Mouse (Mus musculus) mouse embryonic stem cell (cell line): ENCODE data around the gene Brk1.

Experiments used
- in situ Hi-C, 2 experiments: fragments of 300-500 bp; cut with MboI; formaldehyde crosslinking; loops; 1 replicate in 1 of 2; 3 replicates in 1 of 2; pipeline ENCODE4 v1.14.3; 2019 to 2020; ENCODE audit warnings: low sequenced_read_pairs in 2 of 2, low pct_unique_long_range_greater_than_20kb in 1 of 2, mixed read lengths in 1 of 2; ENCODE audit not compliant: unreplicated experiment in 1 of 2

Brk1 gene

GRCm38 (mm10) chr6:113604432-113605223 is at the start of gene Brk1:
Gene Brk1 (plus strand): TSS chr6:113604772.
- in situ Hi-C loops: no loop called here

- in situ Hi-C loops: no loop called here
These were observed 44.8 kb upstream of the Brk1 start for GRCm38 (mm10) chr6:113559736-113560135.

- in situ Hi-C loops: no loop called here
These were observed 40.0 kb upstream of the Brk1 start for GRCm38 (mm10) chr6:113564557-113564956.

- in situ Hi-C loops: no loop called here
These were observed 28.5 kb upstream of the Brk1 start for GRCm38 (mm10) chr6:113576044-113576443.

GRCm38 (mm10) chr6:113579306-113579705 is 25.3 kb upstream of the Brk1 start:
- in situ Hi-C loops: no loop called here

GRCm38 (mm10) chr6:113583023-113583422 is 21.5 kb upstream of the Brk1 start:
- in situ Hi-C loops: no loop called here

- in situ Hi-C loops: no loop called here
These were observed 19.5 kb upstream of the Brk1 start for GRCm38 (mm10) chr6:113585065-113585464.

GRCm38 (mm10) chr6:113586466-113587183 is 17.9 kb upstream of the Brk1 start:
- in situ Hi-C loops: no loop called here

- in situ Hi-C loops: no loop called here
These were observed 11.9 kb upstream of the Brk1 start for GRCm38 (mm10) chr6:113592637-113593036.

- in situ Hi-C loops: no loop called here
These were observed 6.6 kb upstream of the Brk1 start for GRCm38 (mm10) chr6:113597945-113598344.

GRCm38 (mm10) chr6:113599833-113600232 is 4.7 kb upstream of the Brk1 start:
- in situ Hi-C loops: no loop called here

GRCm38 (mm10) chr6:113600543-113601139 is 3.9 kb upstream of the Brk1 start, which contains the start of gene Fancd2os:
Gene Fancd2os (minus strand): TSS chr6:113600715.
- in situ Hi-C loops: no loop called here

- in situ Hi-C loops: no loop called here
These were observed 1.8 kb upstream of the Brk1 start for GRCm38 (mm10) chr6:113602821-113603220.

- in situ Hi-C loops: no loop called here
These were observed 579 bp upstream of the Brk1 start for GRCm38 (mm10) chr6:113603993-113604392.

- in situ Hi-C loops: no loop called here
These were observed 613 bp downstream of the Brk1 start for GRCm38 (mm10) chr6:113605224-113605545.

- in situ Hi-C loops: no loop called here
These were observed 4.3 kb downstream of the Brk1 start for GRCm38 (mm10) chr6:113608871-113609270.

GRCm38 (mm10) chr6:113609293-113609692 is 4.7 kb downstream of the Brk1 start:
- in situ Hi-C loops: no loop called here

GRCm38 (mm10) chr6:113612258-113612969 is 7.8 kb downstream of the Brk1 start:
- in situ Hi-C loops: no loop called here

- in situ Hi-C loops: no loop called here
These were observed 9.6 kb downstream of the Brk1 start for GRCm38 (mm10) chr6:113614152-113614551.
